Mouse (Mus musculus) ovary, postnatal 10 days (tissue): Measurements from ENCODE around the gene Cadps.

Experiments
- DNase-seq: peaks from one replicate; pipeline ENCODE4 v3.0.0; 2022; ENCODE audit warnings: low spot score

The Cadps gene

DNA sequence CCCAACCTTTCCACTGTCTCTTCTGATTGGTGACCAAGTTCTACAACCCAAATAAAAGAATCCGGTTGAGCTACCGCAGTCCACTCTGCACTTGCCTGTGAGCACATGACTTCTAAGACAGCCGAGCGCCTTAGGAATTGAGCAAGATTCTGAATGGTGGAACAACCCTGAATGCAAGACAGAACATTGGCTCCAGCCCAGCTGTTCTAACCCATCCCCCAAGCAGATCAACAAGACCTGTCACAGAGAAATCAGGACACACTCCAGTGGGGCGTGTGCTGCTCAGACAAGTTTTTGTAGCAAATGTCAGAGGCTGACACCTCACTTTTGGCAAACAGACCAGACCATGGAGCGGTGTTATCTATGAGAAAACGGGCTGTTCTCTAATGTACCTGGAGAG is 431.7 kb downstream of the Cadps start:
- no peak for DNase-seq

DNA sequence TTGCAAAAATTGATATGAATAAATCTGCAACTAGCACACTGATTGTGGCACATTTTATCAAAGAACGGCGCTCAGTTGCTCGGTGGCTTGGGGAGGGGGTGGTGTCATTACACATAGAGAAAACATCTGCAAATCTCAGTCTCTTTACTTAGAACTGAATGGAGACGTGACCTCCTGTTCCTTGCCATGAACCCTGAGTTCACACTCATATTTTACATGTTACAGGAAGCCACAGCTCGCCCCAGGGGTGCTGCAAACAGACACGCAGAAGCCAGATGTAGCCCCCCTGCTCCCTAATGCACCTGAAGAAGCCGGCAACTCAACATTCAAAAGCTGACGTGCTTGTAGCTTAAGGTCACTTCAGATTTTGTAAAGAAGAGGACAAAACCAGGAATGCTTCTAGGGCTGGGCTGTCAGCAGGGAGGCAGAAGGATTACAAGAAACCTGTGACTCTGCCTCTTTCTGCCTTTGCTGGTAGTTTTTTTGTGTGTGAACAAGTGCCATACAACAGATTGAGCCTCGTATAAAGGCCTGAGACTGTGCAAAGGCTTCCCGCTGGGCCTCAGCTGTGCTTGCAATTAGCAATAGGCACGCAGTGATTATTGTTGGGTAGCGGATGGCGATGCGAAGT is 434.0 kb downstream of the Cadps start:
- no peak for DNase-seq

DNA sequence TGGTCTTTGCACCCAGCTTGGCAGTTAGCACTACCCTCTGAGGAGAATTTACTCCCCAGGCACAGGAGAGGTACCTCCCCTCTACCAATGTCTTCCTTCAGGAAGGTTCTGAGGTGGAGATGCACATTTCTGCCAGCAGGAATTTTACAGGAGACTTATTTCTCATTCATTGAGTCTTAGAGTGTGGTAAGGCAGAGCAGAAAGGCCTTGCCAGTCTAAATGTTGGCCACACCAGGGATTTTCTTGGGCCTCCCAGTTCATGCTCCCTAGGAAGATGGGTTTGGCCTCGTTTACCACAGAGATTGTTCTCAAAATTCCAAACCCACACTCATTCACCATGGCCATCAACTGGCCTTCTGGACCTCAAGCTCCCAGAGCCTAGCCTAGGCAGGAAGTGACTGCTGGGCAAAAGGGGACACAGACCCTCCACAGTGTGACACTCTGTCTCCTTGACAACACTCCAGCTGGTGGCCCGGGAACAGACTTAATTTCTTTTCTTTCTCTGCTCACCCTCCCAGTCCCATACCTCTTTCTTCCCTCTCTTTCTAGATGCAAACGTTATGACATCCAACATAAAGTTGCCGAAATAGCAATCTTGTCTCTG is 434.6 kb downstream of the Cadps start:
- DNase-seq, result no peak

DNA sequence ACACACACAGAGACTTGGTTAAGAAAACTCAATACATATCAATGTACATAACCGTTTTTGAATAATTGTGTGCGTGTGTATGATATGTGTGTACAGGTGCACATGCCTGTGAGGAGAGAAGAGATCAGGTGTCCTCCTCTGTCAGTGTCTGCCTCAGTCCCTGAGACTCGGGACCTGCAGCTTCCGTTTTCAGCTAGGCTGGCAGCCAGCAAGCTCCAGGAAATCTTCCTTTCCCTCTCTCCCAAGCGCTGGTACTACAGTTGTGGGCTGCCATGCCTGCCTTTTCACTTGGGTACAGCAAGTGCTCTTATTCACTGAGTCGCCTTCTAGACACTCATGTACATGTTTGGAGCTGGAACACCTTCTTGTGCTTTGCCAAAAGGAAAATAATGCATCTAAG is 435.7 kb downstream of the Cadps start:
- DNase-seq, result no peak

DNA sequence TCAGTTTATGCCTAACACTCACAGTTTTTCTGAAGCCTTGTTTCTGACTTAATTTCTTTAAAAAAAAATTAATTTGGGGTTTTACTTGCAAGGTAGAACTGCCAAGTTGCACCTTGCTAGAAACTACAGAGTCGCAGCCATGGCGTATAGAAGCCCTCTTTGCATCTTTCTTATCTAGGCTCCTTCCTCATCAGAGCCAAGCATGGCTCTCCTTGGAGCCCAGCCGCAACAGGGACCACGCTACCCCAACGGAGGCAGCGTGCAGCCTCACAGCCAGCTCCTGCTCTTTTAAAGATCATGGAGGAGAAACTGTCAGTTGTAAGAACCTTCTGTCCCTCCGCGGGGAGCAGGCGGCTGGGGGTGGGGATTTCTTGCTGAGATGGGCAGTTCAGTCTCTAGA is 445.0 kb downstream of the Cadps start:
- no peak for DNase-seq

DNA sequence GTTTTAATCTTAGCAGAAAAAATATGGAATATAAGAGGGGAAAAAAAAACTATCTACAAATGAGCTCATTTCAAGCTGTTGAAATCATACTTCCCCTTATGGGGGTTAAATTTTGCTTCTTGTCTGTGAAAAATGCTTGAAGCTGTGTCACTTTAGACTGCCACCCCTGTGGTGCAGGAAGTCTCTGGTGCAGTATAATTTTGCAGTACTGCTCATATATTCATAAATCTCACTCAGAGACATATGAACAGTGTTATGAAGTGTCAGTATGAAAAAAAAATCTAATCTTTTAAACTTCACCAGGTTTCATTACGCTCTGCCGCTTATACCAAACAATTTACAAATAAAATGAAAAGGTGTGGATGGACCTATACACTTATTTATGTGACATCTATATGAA is 445.6 kb downstream of the Cadps start:
- DNase-seq, result no peak

DNA sequence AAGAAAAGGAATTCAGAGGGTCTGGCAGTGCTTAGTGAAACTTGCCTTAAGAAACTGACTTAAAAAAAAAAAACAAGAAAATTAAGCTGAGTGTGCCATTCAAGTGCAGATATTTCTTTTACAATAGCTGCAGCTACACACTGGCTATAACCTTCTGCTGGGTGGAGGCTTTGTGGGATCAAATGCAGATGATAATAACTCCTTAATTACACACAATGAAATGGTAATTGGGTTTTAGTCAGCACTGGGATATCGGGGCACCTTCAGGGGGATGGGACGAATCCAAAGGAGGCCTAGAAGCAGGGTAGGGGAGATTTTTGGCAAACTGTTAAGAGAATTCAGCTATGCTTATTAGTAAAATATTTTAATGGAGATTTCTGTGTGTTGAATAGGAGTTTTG is 447.4 kb downstream of the Cadps start:
- no peak for DNase-seq

DNA sequence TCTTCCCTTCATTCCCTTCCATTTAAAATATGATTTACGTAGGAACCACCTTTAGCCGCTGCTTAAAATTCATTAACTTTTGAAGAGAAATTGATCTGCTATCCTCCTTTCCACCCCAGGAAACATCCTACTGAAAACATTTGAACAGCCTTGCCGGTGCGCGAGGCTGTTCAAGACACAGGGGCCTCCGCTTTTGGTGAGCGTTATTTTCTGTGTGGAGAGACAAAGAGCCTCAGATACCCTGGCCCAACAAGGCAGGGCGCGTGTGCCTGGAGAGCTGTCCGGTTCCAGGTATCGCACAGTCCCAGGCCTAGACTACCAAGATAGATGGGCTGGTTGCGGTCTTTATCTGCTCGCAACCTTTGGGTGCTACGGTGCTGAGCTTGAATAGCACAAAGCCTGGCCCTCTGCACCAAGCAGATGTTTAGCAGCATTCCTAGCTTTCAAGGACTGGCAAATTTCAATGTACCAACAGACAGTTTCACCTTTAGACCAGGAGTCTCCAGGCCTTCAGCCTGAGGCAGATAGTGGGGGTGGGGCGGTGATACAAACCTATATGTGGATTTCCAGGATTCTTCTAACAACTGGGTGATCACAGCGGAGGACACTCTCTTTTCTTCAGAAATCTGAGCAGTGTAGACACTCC is 472.5 kb downstream of the Cadps start:
- no peak for DNase-seq

DNA sequence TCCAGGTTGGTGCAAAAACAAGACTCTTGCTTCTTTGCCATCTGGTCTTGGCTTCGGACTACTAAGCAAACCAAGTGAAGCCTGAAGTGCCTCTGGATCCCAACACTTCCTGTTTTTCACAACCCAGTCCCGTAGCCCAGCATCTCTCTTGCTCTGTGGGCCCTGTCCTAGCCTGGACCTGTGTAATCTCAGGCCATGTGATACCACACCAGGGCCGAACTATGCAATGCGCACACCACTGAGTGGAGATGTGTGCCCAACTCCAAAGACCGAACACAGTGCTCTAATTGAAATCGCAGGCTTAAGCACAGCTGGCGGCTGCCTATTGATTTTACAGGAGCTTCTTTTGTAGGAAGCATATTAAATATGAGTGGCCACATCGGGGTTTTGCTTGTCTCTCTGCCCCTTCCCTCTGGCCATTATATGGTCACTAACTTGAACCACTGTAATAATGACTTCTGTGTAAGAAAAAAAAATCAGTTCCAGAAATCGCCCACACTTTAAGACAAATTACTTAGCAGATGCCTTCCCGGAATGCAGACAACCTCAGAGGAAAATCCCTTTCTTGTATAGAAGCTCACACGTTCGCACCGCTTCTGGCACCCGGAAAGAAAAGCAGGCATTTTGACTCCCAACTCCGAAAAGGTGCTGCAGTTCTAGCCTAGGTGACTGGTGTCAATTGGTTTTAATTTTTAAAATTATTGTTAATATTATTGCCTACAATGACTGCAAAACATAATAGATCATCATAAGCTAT is 473.4 kb downstream of the Cadps start:
- DNase-seq, result no peak

DNA sequence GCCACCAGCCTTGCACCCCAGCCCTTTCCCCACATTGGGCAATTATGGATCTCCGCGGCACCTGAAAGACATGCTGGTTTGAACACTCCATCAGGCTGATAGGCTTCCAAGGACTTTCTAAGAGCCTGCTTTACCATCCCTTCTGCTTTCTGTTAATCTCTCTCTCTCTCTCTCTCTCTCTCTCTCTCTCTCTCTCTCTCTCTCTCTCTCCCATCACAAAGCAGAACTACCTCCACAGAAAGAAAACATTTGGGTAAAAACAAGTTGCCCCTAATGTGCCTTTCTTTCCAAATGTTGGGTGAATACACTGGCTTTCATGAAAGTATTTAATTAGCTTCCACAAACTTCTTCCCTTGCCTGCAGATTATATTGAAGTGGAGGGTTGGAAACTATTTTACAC is 474.8 kb downstream of the Cadps start, which contains the start of gene Fezf2:
Fezf2 (minus strand) TSS at position 101 of the 400 bp plus-strand sequence.
- DNase-seq, result no peak

DNA sequence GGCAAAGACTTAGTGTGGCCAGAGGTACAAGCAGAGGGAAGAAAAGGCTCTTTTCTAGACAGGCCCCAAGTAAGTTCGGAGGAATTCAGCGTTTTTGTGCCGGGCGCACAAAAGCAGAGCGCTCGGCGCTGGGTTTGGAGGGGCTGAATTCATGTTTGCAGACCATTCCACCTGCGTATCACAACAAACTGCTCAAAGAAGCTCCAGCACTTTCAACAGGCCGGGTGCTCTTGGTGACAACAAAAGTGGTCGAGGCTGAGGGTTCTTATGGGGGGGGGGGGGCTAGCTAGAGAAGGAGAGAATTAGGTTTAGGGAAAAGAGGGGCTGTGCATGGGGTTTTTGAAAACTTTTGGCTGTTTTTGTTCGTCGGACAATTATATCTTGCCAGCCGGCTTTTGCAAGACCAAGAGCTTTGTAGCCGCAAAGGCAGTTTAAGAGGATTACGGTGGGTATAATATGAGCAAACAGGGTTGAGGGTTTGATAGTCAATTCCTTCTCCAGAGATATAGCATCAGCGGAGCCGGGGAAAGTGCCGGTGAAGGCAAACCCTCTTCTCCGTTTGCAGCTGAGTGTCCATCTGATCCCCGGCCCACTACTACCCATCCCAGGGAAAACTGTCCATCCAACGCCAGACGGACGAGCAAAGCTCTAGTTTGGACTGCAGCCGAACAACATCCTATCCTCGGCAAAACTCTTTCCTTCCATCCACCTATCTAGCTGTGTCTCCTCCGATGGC is 475.8 kb downstream of the Cadps start:
- DNase-seq, result no peak

DNA sequence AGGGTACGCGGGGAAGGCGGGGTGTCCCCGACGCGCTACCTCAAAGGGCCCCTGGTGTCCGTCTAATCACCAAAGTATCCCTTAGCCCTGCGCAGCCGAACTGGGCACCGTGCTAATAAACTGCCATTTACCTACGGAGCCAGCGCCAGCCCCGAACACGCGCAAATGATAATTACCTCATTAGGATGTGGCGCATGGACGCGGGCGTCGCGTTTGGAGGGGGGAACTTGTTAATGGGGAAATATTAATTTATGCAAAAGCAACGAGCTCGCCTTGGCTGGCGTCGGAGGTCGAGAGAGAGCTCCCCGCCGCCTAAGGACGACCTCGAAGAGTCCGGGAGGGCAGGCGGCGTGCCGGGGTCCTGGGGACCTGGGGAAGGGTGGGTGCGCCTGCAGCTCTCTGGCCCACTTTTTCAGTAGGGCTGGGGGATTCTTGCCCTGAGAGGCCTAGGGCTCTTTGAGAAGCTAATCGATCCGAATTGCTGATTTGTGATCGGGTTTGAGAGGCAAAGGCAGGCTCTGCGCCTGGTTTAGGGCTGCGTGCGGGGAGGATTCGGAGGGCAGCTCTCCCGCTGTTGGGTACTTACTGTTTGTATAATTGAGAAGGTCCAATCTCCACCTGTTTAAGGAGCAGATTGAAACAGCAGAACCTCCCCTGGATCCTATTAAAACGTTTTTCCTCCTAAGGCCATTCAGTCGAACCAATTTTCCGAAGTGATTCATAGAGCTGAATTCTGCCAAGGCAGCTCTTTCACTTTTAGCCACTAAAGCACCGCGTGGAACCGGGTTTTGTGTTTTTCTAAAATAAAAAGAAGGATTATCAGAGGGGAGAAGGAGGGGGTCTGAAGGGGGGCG is 476.6 kb downstream of the Cadps start:
- no peak for DNase-seq

DNA sequence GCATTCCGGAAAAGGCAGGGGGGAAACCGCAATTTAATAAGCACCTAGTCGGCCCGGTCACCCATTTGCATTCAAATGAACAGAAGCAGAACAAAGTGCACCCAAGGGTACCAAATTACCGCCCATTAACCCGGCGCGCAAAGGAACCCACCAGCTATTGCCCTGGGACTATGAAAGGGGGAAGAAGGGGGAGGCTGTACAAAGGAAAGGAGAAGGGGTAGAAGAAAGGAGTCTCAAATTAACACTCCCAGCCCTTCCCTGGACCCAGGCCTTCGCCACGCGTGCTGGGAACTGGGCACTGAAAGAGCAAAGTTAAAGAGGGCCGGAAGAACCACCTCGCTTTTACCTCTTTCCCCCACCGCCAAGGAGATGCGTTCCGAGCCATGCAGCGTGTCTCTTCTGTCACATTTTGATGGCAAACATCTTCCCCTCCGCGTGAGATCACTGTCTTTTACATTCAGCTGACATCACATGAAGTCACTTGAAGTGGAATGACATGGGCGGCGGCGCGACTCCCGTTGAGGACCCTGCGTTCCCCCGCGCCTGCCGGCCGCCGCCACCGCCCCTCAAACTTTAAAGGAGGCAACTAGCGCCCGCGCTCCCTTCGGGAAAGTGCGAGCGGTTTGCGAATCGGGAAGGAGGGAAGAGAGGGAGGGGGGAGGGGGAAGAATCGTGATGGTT is 477.5 kb downstream of the Cadps start:
- DNase-seq, result no peak

DNA sequence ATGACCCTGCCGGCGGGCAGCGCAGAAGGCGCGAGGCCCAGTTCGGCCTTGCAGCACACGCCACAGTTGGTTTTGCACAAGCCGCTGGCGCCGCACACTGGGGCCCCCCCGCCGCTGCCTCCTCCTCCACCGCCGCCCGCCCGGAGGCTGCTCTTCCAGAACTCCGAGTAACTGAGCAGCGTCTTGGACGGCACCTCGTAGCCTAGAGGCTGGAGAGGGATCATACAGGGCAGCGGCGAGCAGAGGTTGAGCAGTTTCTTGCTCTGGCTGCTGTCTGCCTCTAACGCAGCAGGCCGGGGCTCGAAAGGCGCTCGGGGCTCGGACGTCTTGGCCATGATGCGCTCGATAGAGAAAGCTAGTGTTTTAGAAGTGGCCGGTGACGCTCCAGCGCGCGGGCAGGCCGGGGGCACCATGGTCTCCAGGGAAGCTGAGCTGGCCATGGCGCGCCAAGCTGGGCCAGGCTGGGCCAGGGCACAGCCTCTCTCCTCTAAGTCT is 478.1 kb downstream of the Cadps start:
- DNase-seq, result no peak

DNA sequence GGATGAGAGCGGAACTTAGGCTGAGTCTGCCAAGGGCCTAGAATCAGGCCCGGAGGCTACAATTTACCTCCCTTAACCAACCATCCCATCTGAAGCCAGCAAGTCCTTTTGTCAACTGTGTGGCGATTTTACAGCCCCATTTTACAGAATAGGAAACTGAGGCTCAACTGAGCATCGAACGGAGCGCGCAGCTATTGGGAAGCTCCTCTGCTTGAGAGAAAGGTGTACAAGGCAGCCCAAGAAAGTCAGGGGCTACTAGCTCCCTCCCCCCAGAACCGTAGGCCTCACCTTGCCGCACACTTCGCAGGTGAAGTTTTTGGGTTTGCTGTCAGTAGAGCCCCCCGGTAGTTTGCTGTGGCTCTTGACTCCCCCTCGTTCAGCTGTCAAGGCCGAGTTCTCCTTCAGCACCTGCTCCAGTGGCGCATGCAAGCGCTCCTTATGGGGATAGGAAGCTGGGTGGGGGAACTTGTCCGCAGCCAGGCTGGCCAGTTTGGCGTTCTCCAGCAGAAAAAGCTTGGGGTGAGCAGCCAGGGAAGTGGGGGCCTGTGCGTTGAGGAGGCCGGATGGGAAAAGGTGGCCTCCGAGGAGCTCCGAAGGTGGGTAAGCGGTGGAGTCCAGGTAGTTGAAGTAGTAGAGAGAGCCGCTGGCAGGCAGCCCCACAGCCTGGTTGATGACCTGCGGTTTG is 478.7 kb downstream of the Cadps start:
- no peak for DNase-seq

DNA sequence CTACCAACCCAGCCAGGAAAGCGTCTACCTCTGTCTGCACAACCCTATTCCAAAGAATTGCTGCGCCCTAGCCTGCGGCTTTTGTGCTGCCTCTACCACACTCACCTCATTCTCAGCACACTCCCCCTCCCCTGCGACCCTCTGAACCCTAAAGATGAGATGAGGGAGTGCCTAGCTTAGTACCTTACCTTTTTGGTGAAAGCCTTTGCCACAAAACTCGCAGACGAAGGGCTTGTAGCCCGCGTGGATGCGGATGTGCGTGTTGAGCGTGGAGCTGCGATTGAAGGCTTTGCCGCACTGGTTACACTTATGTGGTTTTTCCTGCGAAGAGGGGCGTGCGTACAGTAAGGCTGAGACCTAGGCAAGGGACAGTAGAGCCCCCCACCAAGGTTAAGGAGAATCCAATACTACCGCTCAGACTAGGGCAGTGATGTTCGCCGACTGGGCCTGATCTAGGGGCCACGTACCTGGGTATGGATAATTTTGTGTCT is 479.4 kb downstream of the Cadps start:
- no peak for DNase-seq

DNA sequence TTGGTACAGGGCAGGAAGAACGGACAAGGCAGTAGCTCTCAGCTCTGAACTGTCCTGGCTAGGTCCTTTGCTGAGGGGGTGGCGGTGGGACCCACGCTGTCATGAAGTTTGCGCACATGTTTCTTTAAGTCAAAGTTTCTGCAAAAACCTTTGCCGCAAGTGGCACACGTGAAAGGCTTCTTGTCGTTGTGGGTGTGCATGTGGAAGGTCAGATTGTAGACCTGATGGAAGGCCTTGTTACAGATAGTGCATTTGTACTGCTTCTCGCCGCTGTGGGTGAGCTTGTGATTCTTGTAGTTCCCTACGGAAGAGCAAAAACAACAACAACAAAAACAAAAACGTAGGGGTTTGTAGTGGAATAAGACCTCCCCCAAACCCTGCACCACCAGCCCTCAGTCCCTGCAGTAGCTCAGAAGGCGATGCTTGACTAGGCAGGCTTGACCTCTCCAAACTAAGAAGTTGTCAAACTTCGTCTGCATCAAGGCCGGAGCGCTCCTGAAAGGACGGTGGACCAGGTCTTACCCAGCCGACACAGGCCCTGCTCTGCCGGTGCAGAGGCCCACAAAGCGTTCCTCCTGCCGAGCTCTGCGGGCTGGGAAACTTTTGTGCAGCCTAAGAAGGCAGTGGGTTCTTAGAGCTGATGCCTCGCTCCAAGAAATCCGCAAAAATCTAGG is 480.3 kb downstream of the Cadps start:
- no peak for DNase-seq

DNA sequence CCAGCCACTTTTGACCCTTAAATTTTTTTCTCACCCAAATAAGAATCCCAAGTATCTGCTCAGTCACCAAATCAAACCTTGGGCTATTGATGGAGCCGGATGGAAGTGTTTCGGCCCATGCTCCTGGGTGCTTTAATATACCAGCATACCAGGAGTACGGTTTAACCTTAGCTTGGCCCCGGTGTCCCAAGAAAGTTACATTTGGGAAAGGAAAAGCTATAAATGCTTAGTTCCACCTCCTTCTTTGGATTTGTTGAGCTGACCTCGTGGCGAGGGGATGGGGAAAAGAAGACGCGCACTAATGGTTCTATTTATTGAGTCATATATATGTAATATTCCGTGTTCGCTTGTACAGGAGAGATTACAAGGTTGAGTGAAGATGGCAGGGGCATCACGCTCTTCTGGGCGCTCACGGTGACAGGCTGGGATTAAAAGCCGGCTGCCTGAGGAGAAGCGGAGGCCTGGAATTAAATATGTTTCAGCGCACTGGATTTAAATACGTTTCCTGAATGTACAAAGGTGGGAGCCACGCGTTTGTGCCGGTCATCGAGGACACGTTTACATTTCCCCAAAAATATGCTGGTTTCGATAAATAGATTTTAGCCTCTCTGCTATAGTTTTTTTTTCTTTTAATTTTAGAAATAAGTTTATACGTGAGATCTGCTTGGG is 481.0 kb downstream of the Cadps start:
- no peak for DNase-seq
